Mouse (Mus musculus): Measurements from ENCODE around the gene Gm572. TPM values are rescaled to one million over a fixed set of nuclear protein-coding genes. Genes with fewer than 3 reads are reported as not detected.
A peak's percentile ranks its signal among the peaks of the same experiment; 100 is the strongest.

Gene Gm572
- polyA plus RNA-seq, 1 experiment from 2014 or later = not detected

DNA sequence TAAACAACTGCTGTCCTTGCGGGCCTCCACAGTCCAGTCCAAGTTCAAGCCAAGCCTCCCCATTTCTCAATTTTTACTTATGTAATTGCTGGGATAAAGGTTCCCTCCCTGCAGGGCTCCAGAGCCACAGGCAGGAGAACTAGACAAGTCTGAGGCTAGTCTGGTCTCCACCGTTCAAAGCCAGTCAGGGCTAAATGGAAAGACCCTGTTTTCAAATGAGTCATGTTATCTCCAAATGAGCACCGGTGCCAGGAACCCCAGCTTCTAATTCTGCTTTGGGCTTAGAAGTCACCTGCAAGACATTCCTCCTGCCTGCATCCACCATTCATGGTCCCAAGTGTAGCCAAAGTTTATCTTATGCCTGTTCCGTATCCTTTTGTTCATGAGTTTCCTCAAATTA, 41.2 kb upstream of the Gm572 start:
- peaks cover 8% of the 10 kb centered on the region; the same call in 1 of the 2 replicates for H3K4me1 ChIP-seq (ENCODE audit: insufficient read depth)
- ATAC-seq (peak; percentile 42), DNase-seq (no peak)
- peak overlapping the region; percentile 61; the same call in 1 of the 2 replicates for H3K4me2 ChIP-seq (ENCODE audit: low read depth, low read length)
- 49% methylated on average over 4 of the region's 4 CpGs for WGBS (ENCODE audit: insufficient replicate concordance)
- no peak overlapping the region for H3K9ac ChIP-seq (replicated peaks)
- peak overlapping the region; percentile 87 for H3K27ac ChIP-seq (ENCODE audit: low read depth)
- H3K9me3 ChIP-seq (ENCODE audit: low read length) = no peaks in the 10 kb centered on the region
- H3K36me3 ChIP-seq (replicated peaks; ENCODE audit: insufficient read depth, low read length) = peaks cover 9% of the 10 kb centered on the region; the same call in 1 of the 2 replicates
- TF ChIP-seq CTCF (IDR thresholded peaks at IDR 0.05; ENCODE audit: low read depth) (no peak), EP300 (IDR thresholded peaks at IDR 0.05; ENCODE audit: low read depth) (no peak)
- H3K27me3 ChIP-seq (ENCODE audit: insufficient read depth, low read length) = no peaks in the 10 kb centered on the region
- no peak overlapping the region for H3K4me3 ChIP-seq (ENCODE audit: low read depth, low read length)

DNA sequence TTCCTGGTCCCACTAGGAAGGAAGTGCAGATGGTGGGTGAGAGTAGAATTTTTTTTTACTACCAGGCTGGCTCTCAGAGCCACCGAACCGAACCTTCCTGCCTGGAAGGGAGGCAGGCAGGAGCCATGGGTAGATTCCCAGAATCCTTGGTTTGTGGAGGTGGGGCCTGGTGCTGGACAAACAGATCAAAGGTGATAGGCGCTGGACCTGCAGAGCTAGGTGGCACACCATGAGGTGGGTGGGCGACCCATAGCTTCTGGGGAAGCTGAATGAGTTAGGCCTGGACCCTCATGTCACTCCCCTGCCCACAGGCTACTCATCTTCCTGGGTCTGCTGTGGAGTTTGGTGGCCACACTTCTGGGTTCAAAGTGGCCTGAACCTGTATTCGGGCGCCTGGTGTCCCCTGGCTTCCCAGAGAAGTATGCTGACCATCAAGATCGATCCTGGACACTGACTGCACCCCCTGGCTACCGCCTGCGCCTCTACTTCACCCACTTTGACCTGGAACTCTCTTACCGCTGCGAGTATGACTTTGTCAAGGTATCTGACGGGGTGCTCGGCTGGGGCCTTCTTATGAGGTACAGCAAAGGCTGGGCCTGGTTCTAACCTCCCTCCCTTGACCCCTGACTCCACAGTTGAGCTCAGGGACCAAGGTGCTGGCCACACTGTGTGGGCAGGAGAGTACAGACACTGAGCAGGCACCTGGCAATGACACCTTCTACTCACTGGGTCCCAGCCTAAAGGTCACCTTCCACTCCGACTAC, 40.6 kb upstream of the Gm572 start, which contains the start of gene Masp2:
Masp2 (plus strand) TSS at position 198 of the 764 bp plus-strand sequence.
- H3K27me3 ChIP-seq (ENCODE audit: insufficient read depth, low read length) = no peaks in the 10 kb centered on the region
- peaks cover 8% of the 10 kb centered on the region; the same call in 1 of the 2 replicates for H3K4me1 ChIP-seq (ENCODE audit: insufficient read depth)
- DNase-seq = no peak
- ATAC-seq = peak; percentile 78
- H3K27ac ChIP-seq (ENCODE audit: low read depth) = peak within 1 kb of the TSS; percentile 87
- peak within 1 kb of the TSS; percentile 68 for H3K9ac ChIP-seq (replicated peaks)
- H3K4me2 ChIP-seq (ENCODE audit: low read depth, low read length) = peak within 1 kb of the TSS; percentile 61
- WGBS (ENCODE audit: insufficient replicate concordance) = 65% methylated on average over 14 of the region's 14 CpGs
- TF ChIP-seq CTCF (IDR thresholded peaks at IDR 0.05; ENCODE audit: low read depth) (no peak), EP300 (IDR thresholded peaks at IDR 0.05; ENCODE audit: low read depth) (no peak)
- no peaks in the 10 kb centered on the region for H3K9me3 ChIP-seq (ENCODE audit: low read length)
- peaks cover 5% of the 10 kb centered on the region; the same call in 1 of the 2 replicates for H3K36me3 ChIP-seq (replicated peaks; ENCODE audit: insufficient read depth, low read length)
- H3K4me3 ChIP-seq (ENCODE audit: low read depth, low read length) = peak within 1 kb of the TSS; percentile 45

DNA sequence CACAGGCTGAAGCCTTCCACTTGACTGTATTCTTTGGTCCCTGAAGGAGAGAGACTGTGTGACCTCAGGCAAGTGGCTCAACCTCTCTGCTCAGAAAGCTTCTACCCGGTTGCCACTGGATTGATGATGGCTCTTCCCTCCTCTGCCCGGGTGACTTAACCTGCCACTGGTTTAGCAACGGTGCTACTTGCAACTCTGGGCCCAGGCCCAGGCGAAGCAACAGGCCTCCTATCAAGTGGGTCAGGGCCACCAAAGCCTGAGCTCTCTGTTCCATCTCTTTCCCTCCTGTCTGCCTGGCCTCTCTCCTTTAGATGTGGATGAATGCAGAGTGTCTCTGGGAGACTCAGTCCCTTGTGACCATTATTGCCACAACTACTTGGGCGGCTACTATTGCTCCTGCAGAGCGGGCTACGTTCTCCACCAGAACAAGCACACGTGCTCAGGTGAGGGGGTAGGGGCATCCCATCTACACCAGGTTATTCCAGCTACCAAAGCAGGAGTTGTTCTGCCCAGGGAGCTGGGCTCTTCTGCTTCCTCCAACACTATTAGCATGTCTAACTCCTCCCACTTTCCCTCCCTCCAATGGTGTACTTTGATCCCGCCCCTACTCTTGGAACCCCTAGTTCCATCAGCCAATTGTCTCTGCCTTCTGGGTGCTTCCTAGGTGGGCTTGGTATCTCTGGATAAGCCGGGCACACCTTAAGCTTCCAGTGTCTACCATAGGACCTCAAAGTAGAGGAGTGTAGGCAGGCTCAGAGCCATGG, 39.6 kb upstream of the Gm572 start:
- H3K27me3 ChIP-seq (ENCODE audit: insufficient read depth, low read length) = no peaks in the 10 kb centered on the region
- peak overlapping the region; percentile 68 for H3K9ac ChIP-seq (replicated peaks)
- TF ChIP-seq EP300 (IDR thresholded peaks at IDR 0.05; ENCODE audit: low read depth) = no peak
- H3K4me1 ChIP-seq (ENCODE audit: insufficient read depth) = peaks cover 8% of the 10 kb centered on the region; the same call in 1 of the 2 replicates
- H3K4me3 ChIP-seq (ENCODE audit: low read depth, low read length) = peak overlapping the region; percentile 45
- peaks cover 4% of the 10 kb centered on the region; the same call in 1 of the 2 replicates for H3K36me3 ChIP-seq (replicated peaks; ENCODE audit: insufficient read depth, low read length)
- H3K4me2 ChIP-seq (ENCODE audit: low read depth, low read length) = peak overlapping the region; percentile 61
- ATAC-seq (no peak), DNase-seq (no peak)
- WGBS (ENCODE audit: insufficient replicate concordance) = 69% methylated on average over 10 of the region's 10 CpGs
- peak overlapping the region; percentile 87; the same call in 1 of the 2 replicates for H3K27ac ChIP-seq (ENCODE audit: low read depth)
- H3K9me3 ChIP-seq (ENCODE audit: low read length) = no peaks in the 10 kb centered on the region

DNA sequence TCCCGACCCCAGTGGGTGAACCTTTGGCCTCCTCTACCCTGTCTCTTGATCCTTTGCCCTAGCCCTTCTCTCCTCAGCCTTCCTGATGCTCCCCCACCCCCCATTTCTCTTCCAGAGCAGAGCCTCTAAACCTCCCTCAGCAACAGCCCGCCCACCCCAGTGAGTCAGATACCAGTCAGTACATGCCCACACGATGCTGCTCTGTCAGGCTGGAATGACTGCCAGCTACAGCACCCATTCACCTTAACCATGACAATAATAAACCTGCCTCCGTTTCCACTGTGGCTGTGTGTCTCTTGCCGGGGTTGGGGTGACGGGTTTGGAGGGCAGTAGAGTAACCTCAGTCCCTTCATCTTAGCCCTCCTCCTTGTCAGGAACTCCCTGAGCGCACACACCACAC, 39.0 kb upstream of the Gm572 start:
- DNase-seq (no peak), ATAC-seq (no peak)
- no peak for TF ChIP-seq CTCF (IDR thresholded peaks at IDR 0.05; ENCODE audit: low read depth)
- TF ChIP-seq EP300 (IDR thresholded peaks at IDR 0.05; ENCODE audit: low read depth) = no peak
- Histone ChIP-seq H3K27ac (ENCODE audit: low read depth) (no peak overlapping the region), H3K9me3 (ENCODE audit: low read length) (no peaks in the 10 kb centered on the region), H3K4me3 (ENCODE audit: low read depth, low read length) (0 out of 2 replicates have a peak overlapping the region, but pooled peaks have one; percentile 45), H3K9ac (replicated peaks) (no peak overlapping the region), H3K36me3 (replicated peaks; ENCODE audit: insufficient read depth, low read length) (peaks cover 4% of the 10 kb centered on the region; the same call in 1 of the 2 replicates), H3K27me3 (ENCODE audit: insufficient read depth, low read length) (no peaks in the 10 kb centered on the region), H3K4me1 (ENCODE audit: insufficient read depth) (peaks cover 8% of the 10 kb centered on the region; the same call in 1 of the 2 replicates), H3K4me2 (ENCODE audit: low read depth, low read length) (peak overlapping the region; percentile 61)
- WGBS (ENCODE audit: insufficient replicate concordance) = 68% methylated on average over 7 of the region's 7 CpGs

DNA sequence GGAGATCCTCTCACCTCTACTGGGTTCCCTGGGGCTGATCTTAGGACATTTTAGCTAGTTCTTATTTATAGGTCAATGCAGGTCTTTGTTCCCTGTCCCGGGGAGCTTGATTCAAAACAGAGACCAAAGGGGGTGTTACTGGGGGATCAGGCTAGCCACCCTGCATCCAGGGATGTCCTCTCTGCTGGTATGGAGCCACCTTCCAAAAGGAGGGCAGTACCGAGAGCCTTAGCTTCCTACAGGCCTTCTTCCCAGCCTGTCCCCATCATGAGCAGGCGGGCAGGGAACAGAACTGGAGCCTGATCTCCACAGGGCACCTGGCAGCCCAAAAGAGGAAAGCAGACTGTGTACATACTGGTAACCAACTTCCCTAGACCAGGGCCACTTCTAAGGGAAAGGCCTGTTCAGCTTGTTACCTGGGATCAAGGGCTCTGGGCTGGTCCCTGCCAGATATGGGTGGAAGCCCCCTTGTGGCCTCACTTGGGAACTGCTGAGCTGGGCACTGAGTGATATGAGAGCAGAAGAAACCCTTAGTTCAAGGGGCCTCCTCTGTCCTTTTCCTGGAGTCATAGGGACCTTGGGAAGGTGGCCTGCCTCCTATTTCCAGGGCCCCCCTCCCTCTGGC, 38.5 kb upstream of the Gm572 start:
- DNase-seq (peak; percentile 81), ATAC-seq (no peak)
- 92% methylated on average over 3 of the region's 3 CpGs for WGBS (ENCODE audit: insufficient replicate concordance)
- H3K27me3 ChIP-seq (ENCODE audit: insufficient read depth, low read length) = no peaks in the 10 kb centered on the region
- peak overlapping the region; percentile 61; the same call in 1 of the 2 replicates for H3K4me2 ChIP-seq (ENCODE audit: low read depth, low read length)
- no peak overlapping the region for H3K27ac ChIP-seq (ENCODE audit: low read depth)
- no peak overlapping the region for H3K4me3 ChIP-seq (ENCODE audit: low read depth, low read length)
- no peaks in the 10 kb centered on the region for H3K9me3 ChIP-seq (ENCODE audit: low read length)
- TF ChIP-seq EP300 (IDR thresholded peaks at IDR 0.05; ENCODE audit: low read depth) (no peak), CTCF (IDR thresholded peaks at IDR 0.05; ENCODE audit: low read depth) (peak; percentile 82)
- H3K9ac ChIP-seq (replicated peaks) = no peak overlapping the region
- H3K36me3 ChIP-seq (replicated peaks; ENCODE audit: insufficient read depth, low read length) = peaks cover 4% of the 10 kb centered on the region; the same call in 1 of the 2 replicates
- peaks cover 8% of the 10 kb centered on the region; the same call in 1 of the 2 replicates for H3K4me1 ChIP-seq (ENCODE audit: insufficient read depth)
